Comparison of ENCODE assay signal across 7 mouse cellular contexts in the genomic region with DNA sequence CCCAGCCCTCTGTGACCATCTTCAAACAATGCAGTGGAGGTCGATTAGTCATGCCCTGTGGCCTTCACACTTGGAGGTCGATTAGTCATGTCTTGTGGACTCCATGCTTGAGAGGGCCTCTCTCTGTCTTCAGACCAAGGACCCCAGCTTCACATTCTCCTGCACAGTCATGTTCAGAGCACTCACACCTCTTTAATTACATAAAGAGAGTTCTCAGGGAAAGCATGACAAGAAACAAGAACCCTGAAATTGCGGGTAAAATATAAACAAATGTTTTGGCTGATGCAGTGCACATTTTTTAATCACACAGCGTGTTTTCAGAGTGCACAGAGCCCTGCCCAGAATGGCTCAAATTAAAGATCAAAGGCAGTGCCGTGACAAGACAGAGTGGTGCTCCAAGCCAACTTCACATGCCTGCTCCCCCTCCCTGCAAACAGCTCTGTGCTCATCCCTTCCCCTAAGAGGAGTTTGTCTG.
DNase-seq lines count a peak whose midpoint lies in the region.

No protein-coding gene starts in this region.

- H3K27ac ChIP-seq in hindbrain, embryonic 10.5 days, result peak overlapping the region; percentile 83

- peaks cover 26% of the 10 kb centered on the region for H3K4me1 ChIP-seq in hindbrain, embryonic 10.5 days (replicated peaks)

- no peaks in the 10 kb centered on the region for H3K9me3 ChIP-seq in hindbrain, embryonic 10.5 days

- WGBS in hindbrain, embryonic 10.5 days, result 22% methylated on average over 5 of the region's 5 CpGs

- peak; percentile 35 for DNase-seq in ES-CJ7 (ENCODE audit: low read depth, low spot score)
- DNase-seq in R1 (ENCODE audit: low read depth, low spot score), result peak; percentile 70
- DNase-seq in hindbrain, embryonic 10.5 days (ENCODE audit: low spot score), result peak; percentile 75
- DNase-seq in lung, postnatal 36 days, result peak; percentile 28
- DNase-seq in left cerebral cortex, adult 18-20 months (ENCODE audit: low spot score in 2 of 2), result no peak
- no peak for DNase-seq in cerebellum, postnatal 36 days
- DNase-seq in layer of hippocampus, postnatal 14 days (ENCODE audit: low spot score in 2 of 2), result no peak

- H3K4me3 ChIP-seq in hindbrain, embryonic 10.5 days, result peak overlapping the region; percentile 18; the same call in 1 of the 2 replicates

- H3K27me3 ChIP-seq in hindbrain, embryonic 10.5 days (ENCODE audit: insufficient read depth, poor library complexity, severe bottlenecking), result no peaks in the 10 kb centered on the region

- H3K36me3 ChIP-seq in hindbrain, embryonic 10.5 days, result no peaks in the 10 kb centered on the region

Comparison
In these comparisons a context has a peak if more than half of its experiments do, and no peak if none do; other contexts are left out.
1. DNase-seq: peak in ES-CJ7 (single experiment), R1 (single experiment), hindbrain, embryonic 10.5 days (single experiment) and lung, postnatal 36 days (single experiment); none in left cerebral cortex, adult 18-20 months (0 of 2), cerebellum, postnatal 36 days (0 of 2) and layer of hippocampus, postnatal 14 days (0 of 2).